Mouse (Mus musculus) layer of hippocampus, adult 18-20 months (tissue): ENCODE measurements around the gene Timp3. TPM values are rescaled to one million over a fixed set of nuclear protein-coding genes. Genes with fewer than 3 reads are reported as not detected.
A peak's percentile ranks its signal among the peaks of the same experiment; 100 is the strongest.

Experiments
- DNase-seq, 2 experiments: peaks; one replicate each; pipeline ENCODE4 v3.0.0; 2022; ENCODE audit warnings: low spot score in 2 of 2
- total RNA-seq, 2 experiments: library from RNA; stranded (reverse); gene quantifications; 2 replicates each; pipeline ENCODE4 v1.2.3; 2021

Timp3 gene
- total RNA-seq, 2 experiments from 2014 or later = 58.1 to 59.9 TPM

- DNase-seq = peak; percentile 73 to 82
These were observed 4.1 kb upstream of the Timp3 start for GRCm38 (mm10) chr10:86296111-86296510.

GRCm38 (mm10) chr10:86297307-86297706 is 2.9 kb upstream of the Timp3 start:
- DNase-seq = no peak

GRCm38 (mm10) chr10:86298326-86298725 is 1.8 kb upstream of the Timp3 start:
- DNase-seq = no peak

GRCm38 (mm10) chr10:86299795-86300194 is 377 bp upstream of the Timp3 start:
- DNase-seq = no peak

DNA sequence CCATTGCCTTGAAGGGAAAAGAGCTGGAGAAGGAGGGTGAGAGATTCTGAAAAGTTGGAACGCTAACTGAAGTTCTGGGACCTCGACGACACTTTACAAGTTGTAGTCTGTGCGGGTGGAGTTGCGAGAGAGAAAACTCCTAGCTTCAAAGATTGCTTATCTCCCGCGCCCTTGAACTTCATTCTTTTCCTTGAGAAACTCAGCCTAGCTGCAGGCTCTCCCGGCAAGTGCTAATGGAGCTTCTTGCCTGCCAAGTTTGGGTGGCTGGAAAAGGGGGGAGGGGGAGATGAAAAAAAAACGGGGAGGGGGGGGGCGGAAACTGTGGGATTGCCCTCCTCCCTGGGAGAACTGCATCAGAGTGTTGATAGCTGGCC is 932 bp downstream of the Timp3 start:
- DNase-seq = no peak

DNA sequence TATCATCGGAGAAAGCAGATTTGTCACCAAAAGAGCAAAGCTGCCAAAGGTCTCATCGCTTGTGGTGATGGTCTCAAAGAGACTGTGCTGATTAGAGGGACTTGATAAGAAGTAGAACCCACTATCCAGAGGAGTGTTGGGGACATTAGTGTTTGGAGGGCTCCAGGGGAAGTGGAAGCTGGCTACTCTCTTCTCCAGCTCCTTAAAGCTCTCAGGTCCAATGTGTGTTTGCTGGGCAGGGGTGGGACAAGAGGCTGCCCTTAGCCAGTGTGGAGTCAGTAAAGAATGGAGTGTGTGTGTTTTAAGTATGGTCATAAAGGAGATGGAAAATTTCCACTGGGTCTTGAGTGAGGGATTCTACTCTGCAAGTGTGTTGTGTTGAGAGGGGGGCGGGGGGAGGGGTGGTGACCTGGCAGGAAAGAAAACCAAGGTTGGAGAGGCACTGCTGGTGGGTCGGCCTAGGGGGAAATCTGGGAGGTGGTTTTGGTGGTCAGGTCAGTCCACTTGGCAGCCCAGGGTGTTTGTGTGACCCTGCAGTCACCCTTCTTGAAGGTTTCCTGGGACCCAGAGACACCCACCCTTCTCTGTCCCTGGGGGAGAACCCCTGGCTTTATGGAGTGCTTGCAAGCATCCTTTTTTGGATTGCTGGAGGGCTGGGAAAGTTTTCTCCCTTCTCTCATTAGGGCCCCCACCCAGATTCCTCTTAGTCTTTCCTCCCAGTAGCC is 1.6 kb downstream of the Timp3 start:
- DNase-seq = no peak

- DNase-seq = no peak
These were observed 2.1 kb downstream of the Timp3 start for GRCm38 (mm10) chr10:86302318-86302648.

DNA sequence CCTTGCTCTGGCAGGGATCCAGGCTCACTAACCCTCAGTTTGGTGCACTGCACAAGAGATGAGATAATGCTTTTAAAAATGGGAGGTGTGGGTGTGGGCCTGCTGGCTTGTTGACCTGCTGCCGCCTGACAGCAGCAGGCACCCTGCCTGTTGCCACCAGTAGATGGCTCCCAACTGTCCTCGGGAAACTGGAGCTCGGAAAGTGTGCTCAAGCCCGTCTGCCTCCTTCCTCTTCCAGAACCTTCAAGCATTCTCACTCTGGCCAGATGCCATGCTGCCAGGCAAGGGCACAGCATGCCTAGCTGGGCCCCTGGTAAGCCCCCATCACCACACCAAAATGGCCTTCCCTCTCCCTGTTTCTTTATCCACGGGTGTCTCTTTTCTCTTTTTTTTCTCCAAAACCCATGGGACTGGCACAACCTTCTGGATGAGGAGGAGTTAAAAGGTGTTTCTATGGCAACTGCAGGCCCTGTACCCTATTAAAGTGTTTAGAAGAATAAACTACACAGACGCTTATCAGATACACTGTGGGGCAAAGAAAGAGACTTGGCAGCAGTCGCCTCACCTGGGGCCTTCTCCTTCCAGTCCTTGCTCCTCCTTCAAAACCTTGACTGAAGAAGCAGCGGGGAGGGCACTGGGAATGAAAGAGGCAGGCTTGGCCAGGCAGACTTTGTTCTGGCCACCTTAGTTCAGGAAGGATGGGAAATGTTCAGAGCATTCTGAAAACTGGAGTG is 2.8 kb downstream of the Timp3 start:
- peak; percentile 62 to 78 for DNase-seq

GRCm38 (mm10) chr10:86303495-86303876 is 3.3 kb downstream of the Timp3 start:
- DNase-seq = no peak

DNA sequence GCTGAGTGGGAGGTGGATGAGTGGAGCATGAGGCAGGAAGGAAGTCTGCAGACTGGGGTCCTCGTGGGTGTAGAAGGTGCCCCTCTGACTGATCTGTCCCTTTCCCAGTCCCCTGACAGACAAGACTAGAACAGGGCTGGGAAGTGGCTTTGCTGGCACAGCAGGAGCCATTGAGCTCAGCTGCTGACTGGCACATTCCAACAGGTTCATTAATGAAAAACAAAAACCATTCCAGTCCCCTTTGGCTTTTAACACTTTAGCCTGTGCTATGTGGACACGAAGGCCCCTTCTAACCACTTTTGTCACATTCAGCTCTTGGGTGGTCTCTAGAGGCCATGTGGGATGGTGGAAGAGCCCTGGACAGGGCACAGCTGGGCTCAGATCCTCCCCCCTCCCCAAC is 4.4 kb downstream of the Timp3 start:
- no peak for DNase-seq

DNA sequence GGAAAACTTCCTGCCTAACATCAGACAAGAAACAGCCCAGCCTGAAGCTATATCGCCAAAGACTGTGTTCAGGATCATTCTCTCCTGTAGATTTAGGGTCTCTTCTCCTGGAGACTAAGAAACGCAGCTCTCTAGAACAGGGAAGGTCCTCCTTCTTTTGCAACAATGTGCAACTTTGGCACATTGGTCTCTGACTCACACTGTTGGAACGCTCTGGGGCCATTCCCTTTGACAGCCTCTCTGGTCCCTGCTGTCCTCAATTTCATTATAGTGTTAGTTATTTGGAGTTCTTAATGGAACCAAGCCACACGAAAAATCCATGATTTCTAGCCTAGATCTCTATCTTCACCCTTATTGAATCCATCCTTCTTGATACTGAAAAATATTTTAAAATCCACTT is 7.1 kb downstream of the Timp3 start:
- no peak for DNase-seq

GRCm38 (mm10) chr10:86310527-86310926 is 10.4 kb downstream of the Timp3 start:
- no peak for DNase-seq

DNA sequence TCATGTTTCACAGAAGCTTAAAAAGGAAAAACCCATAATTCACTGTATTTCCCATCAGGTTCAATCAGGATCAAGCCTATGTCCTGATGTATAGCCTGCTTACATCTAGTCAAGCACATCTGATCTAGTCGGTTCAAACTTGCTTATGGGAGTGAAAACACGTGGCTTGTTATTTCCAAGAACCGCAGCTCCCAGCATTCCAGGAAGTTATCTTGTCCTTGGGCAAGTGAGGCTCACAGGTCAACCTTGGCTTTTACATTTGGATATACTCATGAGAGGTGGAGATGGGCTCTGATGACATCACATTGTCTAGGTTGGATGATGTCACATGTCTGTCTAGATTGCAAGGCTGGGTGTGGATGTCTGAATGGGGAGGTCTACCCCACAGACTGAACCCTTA is 12.8 kb downstream of the Timp3 start:
- DNase-seq = no peak

DNA sequence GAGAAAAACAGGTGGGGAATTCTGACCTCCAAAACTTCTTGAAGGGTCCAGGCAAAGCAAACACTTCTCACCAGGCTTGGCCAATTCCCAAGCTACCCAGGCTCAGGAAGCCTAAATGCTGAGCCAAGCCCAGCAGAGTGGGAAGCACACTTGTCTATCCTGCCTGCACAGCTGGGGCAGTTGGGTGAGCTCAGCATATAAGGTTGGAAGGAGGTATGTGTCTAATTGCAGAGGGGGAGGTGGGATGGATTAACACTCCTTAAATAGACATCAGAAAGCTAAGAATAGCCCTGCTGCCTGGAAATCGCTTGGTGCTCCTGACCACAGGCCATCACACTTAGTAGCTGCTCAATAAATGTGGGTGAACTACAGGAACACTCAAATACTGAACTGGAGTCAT is 13.3 kb downstream of the Timp3 start:
- DNase-seq = no peak

DNA sequence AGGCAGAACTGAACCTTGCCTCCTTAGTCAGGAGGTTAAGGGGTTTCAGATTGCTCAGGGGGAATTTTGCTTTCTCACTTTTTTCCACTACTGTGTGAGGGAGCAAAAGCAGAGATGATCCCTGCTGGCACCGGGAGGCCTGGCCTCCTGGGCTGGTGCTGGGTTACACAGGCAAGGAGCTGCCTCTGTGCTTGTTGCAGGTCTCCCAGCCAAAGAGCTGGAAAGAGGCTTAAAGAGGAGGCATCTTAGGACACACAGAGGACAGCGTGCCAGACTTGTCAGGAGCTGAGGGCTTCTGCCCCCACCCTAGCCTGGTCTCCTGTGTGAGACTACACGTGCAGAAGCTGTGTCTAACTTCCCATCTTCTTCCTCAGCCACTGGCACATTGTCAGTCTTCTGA is 15.3 kb downstream of the Timp3 start:
- no peak for DNase-seq

GRCm38 (mm10) chr10:86317633-86318032 is 17.5 kb downstream of the Timp3 start:
- DNase-seq = no peak

- DNase-seq = no peak
These were observed 18.5 kb downstream of the Timp3 start for GRCm38 (mm10) chr10:86318552-86319140.

- no peak for DNase-seq
These were observed 19.4 kb downstream of the Timp3 start for GRCm38 (mm10) chr10:86319526-86319925.

GRCm38 (mm10) chr10:86320204-86320603 is 20.0 kb downstream of the Timp3 start:
- DNase-seq = no peak

DNA sequence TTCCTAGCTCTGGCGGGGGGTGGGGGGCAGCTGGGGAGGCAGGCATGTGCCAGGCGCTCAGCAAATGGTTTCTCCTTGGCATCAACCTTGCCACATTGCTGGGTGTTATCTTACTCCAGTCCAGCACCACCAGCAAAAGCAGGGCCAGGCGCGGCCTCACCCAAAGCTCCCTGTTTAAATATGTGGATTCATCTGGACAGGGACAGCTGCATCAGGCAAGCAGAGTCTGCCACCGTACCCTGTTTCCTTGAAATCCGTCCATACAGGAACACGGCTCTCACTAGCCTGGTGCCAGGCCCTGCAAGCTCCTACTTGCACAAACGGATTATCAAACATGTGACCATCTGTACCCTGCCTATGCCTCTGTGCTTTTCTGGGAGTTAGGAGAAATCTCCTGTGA is 21.0 kb downstream of the Timp3 start:
- peak in 1 of 2 experiments; percentile 37 for DNase-seq

- DNase-seq = no peak
These were observed 21.8 kb downstream of the Timp3 start for GRCm38 (mm10) chr10:86322006-86322405.

- peak in 1 of 2 experiments; percentile 34 for DNase-seq
These were observed 23.3 kb downstream of the Timp3 start for GRCm38 (mm10) chr10:86323275-86323994.
